Mouse (Mus musculus) kidney, postnatal 0 days (tissue): ENCODE data around the gene Kctd4. TPM values are rescaled to one million over a fixed set of nuclear protein-coding genes. Genes with fewer than 3 reads are reported as not detected.
"Not testable (repeated sequence)": the region's sequence is repeated elsewhere in the genome, so short reads cannot be mapped to it uniquely, and the experiment has no call there.

ENCODE experiments used
- ATAC-seq: fragments of 200-750 bp; cut with Nextera tagmentation; replicated peaks from 2 replicates; pipeline ENCODE4 v1.8.0; 2017; ENCODE audit warnings: low read depth, moderate number of reproducible peaks, moderate TSS enrichment, moderate library complexity; ENCODE audit not compliant: low FRiP score
- DNase-seq: peaks from one replicate; pipeline ENCODE4 v3.0.0-alpha.2; 2016; ENCODE audit warnings: low spot score
- H3K27ac ChIP-seq: fragments of 300-500 bp; sonication (generic); 2 replicates; pipeline ENCODE4 v1.5.1; 2014; ENCODE audit warnings: mild to moderate bottlenecking
- H3K27me3 ChIP-seq: fragments of 300-500 bp; sonication (generic); 2 replicates; pipeline ENCODE4 v1.6.1; 2014; ENCODE audit warnings: low read length, mixed read lengths; ENCODE audit not compliant: insufficient read depth
- H3K36me3 ChIP-seq: fragments of 300-500 bp; sonication (generic); 2 replicates; pipeline ENCODE4 v1.6.1; 2014; ENCODE audit warnings: low read length, mixed read lengths; ENCODE audit not compliant: insufficient read depth
- H3K4me1 ChIP-seq: fragments of 300-500 bp; sonication (generic); replicated peaks from 2 replicates; pipeline ENCODE4 v1.6.1; 2014; ENCODE audit warnings: antibody characterized with exemption, low read length, mixed read lengths; ENCODE audit not compliant: insufficient read depth
- H3K4me2 ChIP-seq: fragments of 300-500 bp; sonication (generic); 2 replicates; pipeline ENCODE4 v1.6.1; 2014; ENCODE audit warnings: mild to moderate bottlenecking, low read length, moderate library complexity, mixed read lengths
- H3K4me3 ChIP-seq: fragments of 300-500 bp; sonication (generic); replicated peaks from 2 replicates; pipeline ENCODE4 v1.5.1; 2014; ENCODE audit warnings: low read depth, low read length
- H3K9ac ChIP-seq: fragments of 300-500 bp; sonication (generic); 2 replicates; pipeline ENCODE4 v1.6.1; 2014; ENCODE audit warnings: low read depth, low read length
- H3K9me3 ChIP-seq: fragments of 300-500 bp; sonication (generic); replicated peaks from 2 replicates; pipeline ENCODE4 v1.6.1; 2016; ENCODE audit warnings: low read length, inconsistent platforms, mixed read lengths
- CTCF ChIP-seq: IDR thresholded peaks from 2 replicates; pipeline ENCODE4 v1.5.1; 2016; ENCODE audit warnings: antibody characterized with exemption, low read depth, mild to moderate bottlenecking, moderate library complexity
- WGBS: fragments of 180-500 bp; shearing (Covaris S2); extraction: QIAGEN DNeasy Blood & Tissue Kit; methylation state at CpG from one replicate; pipeline ENCODE4 v1.1.7; 2014; 5-methylcytosine and 5-hydroxymethylcytosine counted together
- polyA plus RNA-seq: library from polyadenylated mRNA; unstranded; fragments of >200 nt; fragmentation: Nextera tagmentation; extraction: Ambion mirVana; gene quantifications from 2 replicates; pipeline ENCODE4 v1.2.1, GENCODE M21; 2015

Gene Kctd4
- polyA plus RNA-seq, result 0.20 and 0.24 TPM in 2 replicates

- H3K27ac ChIP-seq, result no peak within 1 kb of the TSS
- H3K4me3 ChIP-seq, result no peak within 1 kb of the TSS
- H3K27me3 ChIP-seq, result no peaks in the 10 kb centered on the region
- H3K9ac ChIP-seq, result no peak within 1 kb of the TSS
- H3K4me2 ChIP-seq, result no peak within 1 kb of the TSS
- WGBS, result 85% methylated on average over 7 of the region's 7 CpGs
- no peak for ATAC-seq
- no peak for DNase-seq
- H3K9me3 ChIP-seq, result no peaks in the 10 kb centered on the region
- TF ChIP-seq CTCF, result no peak
- H3K4me1 ChIP-seq, result no peaks in the 10 kb centered on the region
- H3K36me3 ChIP-seq, result no peaks in the 10 kb centered on the region
These were observed at the start of gene Kctd4 for GRCm38 (mm10) chr14:75954766-75955165. Gene Kctd4, plus strand, starts transcription at chr14:75955009.

GRCm38 (mm10) chr14:75906931-75907330 is 47.9 kb upstream of the Kctd4 start:
- 0 out of 2 replicates have a peak, but pooled peaks cover 9% of the 10 kb centered on the region for H3K36me3 ChIP-seq
- H3K9me3 ChIP-seq, result no peaks in the 10 kb centered on the region
- no peak overlapping the region for H3K9ac ChIP-seq
- no peaks in the 10 kb centered on the region for H3K4me1 ChIP-seq
- DNase-seq (no peak), ATAC-seq (no peak)
- no peak overlapping the region for H3K4me2 ChIP-seq
- no peak overlapping the region for H3K4me3 ChIP-seq
- WGBS, result 86% methylated on average over 8 of the region's 8 CpGs
- no peak overlapping the region for H3K27ac ChIP-seq
- no peaks in the 10 kb centered on the region for H3K27me3 ChIP-seq
- TF ChIP-seq CTCF, result no peak

- no peak for TF ChIP-seq CTCF
- DNase-seq, result no peak
- H3K36me3 ChIP-seq, result no peaks in the 10 kb centered on the region
- 85% methylated on average over 6 of the region's 6 CpGs for WGBS
- H3K9ac ChIP-seq, result no peak overlapping the region
- ATAC-seq, result no peak
- H3K27ac ChIP-seq, result no peak overlapping the region
- H3K4me1 ChIP-seq, result no peaks in the 10 kb centered on the region
- no peak overlapping the region for H3K4me2 ChIP-seq
- H3K4me3 ChIP-seq, result no peak overlapping the region
- no peaks in the 10 kb centered on the region for H3K27me3 ChIP-seq
- H3K9me3 ChIP-seq, result no peaks in the 10 kb centered on the region
These were observed 42.8 kb upstream of the Kctd4 start for GRCm38 (mm10) chr14:75911968-75912367.

GRCm38 (mm10) chr14:75912665-75913064 is 42.1 kb upstream of the Kctd4 start:
- WGBS, result 95% methylated on average over 2 of the region's 2 CpGs
- Histone ChIP-seq H3K27me3 (no peaks in the 10 kb centered on the region), H3K36me3 (no peaks in the 10 kb centered on the region), H3K4me2 (no peak overlapping the region), H3K4me3 (no peak overlapping the region), H3K4me1 (no peaks in the 10 kb centered on the region), H3K9ac (no peak overlapping the region), H3K9me3 (no peaks in the 10 kb centered on the region), H3K27ac (no peak overlapping the region)
- TF ChIP-seq CTCF, result no peak
- ATAC-seq (0 out of 2 replicates have a peak, but pooled peaks have one; percentile 33), DNase-seq (no peak)

- Histone ChIP-seq H3K4me3 (no peak overlapping the region), H3K4me1 (no peaks in the 10 kb centered on the region), H3K9ac (no peak overlapping the region), H3K27ac (no peak overlapping the region), H3K9me3 (no peaks in the 10 kb centered on the region), H3K4me2 (no peak overlapping the region), H3K36me3 (no peaks in the 10 kb centered on the region), H3K27me3 (no peaks in the 10 kb centered on the region)
- no peak for TF ChIP-seq CTCF
- 100% methylated on average over 1 of the region's 1 CpGs for WGBS
- no peak for ATAC-seq
- DNase-seq, result no peak
These were observed 31.3 kb upstream of the Kctd4 start for GRCm38 (mm10) chr14:75923314-75924052.

GRCm38 (mm10) chr14:75929713-75930112 is 25.1 kb upstream of the Kctd4 start:
- ATAC-seq, H3K27me3 ChIP-seq, DNase-seq, H3K27ac ChIP-seq, H3K4me3 ChIP-seq, H3K4me1 ChIP-seq, H3K36me3 ChIP-seq, H3K4me2 ChIP-seq, H3K9me3 ChIP-seq, H3K9ac ChIP-seq: not testable (repeated sequence)
- WGBS, result 94% methylated on average over 8 of the region's 8 CpGs
